Mouse (Mus musculus) CD4-positive, CD25-positive, alpha-beta regulatory T cell, adult 4 months (primary cell): Measurements from ENCODE around the gene Dock9. TPM values are rescaled to one million over a fixed set of nuclear protein-coding genes. Genes with fewer than 3 reads are reported as not detected.

Experiments used
- ATAC-seq: one replicate; pipeline ENCODE4 v1.8.0; 2017
- polyA plus RNA-seq, 2 experiments: library from polyadenylated mRNA; unstranded; fragments of 100-300 nt; shearing (Covaris generic); gene quantifications; one replicate each; pipeline ENCODE4 v1.2.1; 2017

Gene Dock9
- polyA plus RNA-seq, 2 experiments from 2014 or later, result 5.7 to 5.8 TPM

GRCm38 (mm10) chr14:121617645-121618390, 179.8 kb downstream of the Dock9 start:
- ATAC-seq, result no peak

- ATAC-seq, result no peak
Observed at GRCm38 (mm10) chr14:121615431-121615830, 182.2 kb downstream of the Dock9 start.

GRCm38 (mm10) chr14:121614461-121615170, 183.0 kb downstream of the Dock9 start:
- ATAC-seq, result no peak

GRCm38 (mm10) chr14:121613490-121613889, 184.1 kb downstream of the Dock9 start:
- no peak for ATAC-seq

GRCm38 (mm10) chr14:121612926-121613325, 184.7 kb downstream of the Dock9 start:
- ATAC-seq, result no peak

GRCm38 (mm10) chr14:121611533-121611932, 186.1 kb downstream of the Dock9 start:
- ATAC-seq, result no peak

GRCm38 (mm10) chr14:121611098-121611497, 186.5 kb downstream of the Dock9 start:
- no peak for ATAC-seq

GRCm38 (mm10) chr14:121608522-121608921, 189.1 kb downstream of the Dock9 start:
- no peak for ATAC-seq

- no peak for ATAC-seq
Observed at GRCm38 (mm10) chr14:121606433-121606832, 191.2 kb downstream of the Dock9 start.

- ATAC-seq, result no peak
Observed at GRCm38 (mm10) chr14:121605260-121605659, 192.4 kb downstream of the Dock9 start.

GRCm38 (mm10) chr14:121604565-121604964, 193.1 kb downstream of the Dock9 start:
- no peak for ATAC-seq

- ATAC-seq, result no peak
Observed at GRCm38 (mm10) chr14:121602610-121603009, 195.0 kb downstream of the Dock9 start.

- no peak for ATAC-seq
Observed at GRCm38 (mm10) chr14:121600538-121600937, 197.1 kb downstream of the Dock9 start.

GRCm38 (mm10) chr14:121597073-121597472, 200.6 kb downstream of the Dock9 start:
- no peak for ATAC-seq

- no peak for ATAC-seq
Observed at GRCm38 (mm10) chr14:121596631-121597030, 201.0 kb downstream of the Dock9 start.

GRCm38 (mm10) chr14:121594684-121595083, 203.0 kb downstream of the Dock9 start:
- no peak for ATAC-seq

GRCm38 (mm10) chr14:121593313-121593929, 204.2 kb downstream of the Dock9 start:
- no peak for ATAC-seq

- ATAC-seq, result no peak
Observed at GRCm38 (mm10) chr14:121592890-121593289, 204.7 kb downstream of the Dock9 start.

- ATAC-seq, result no peak
Observed at GRCm38 (mm10) chr14:121592356-121592755, 205.3 kb downstream of the Dock9 start.

- ATAC-seq, result peak; percentile 89
Observed at GRCm38 (mm10) chr14:121589097-121589725, 208.4 kb downstream of the Dock9 start.

- peak; percentile 64 for ATAC-seq
Observed at GRCm38 (mm10) chr14:121588451-121588850, 209.2 kb downstream of the Dock9 start.

GRCm38 (mm10) chr14:121585906-121586765, 211.5 kb downstream of the Dock9 start:
- ATAC-seq, result no peak
